Mouse (Mus musculus) gastrocnemius, postnatal 4 days (tissue): ENCODE data around the gene Atpaf1. TPM values are rescaled to one million over a fixed set of nuclear protein-coding genes. Genes with fewer than 3 reads are reported as not detected.

Experiments used
- DNase-seq, 2 experiments: peaks; one replicate each; pipeline ENCODE4 v3.0.0; 2021 to 2022; ENCODE audit warnings: low spot score in 2 of 2, mixed read lengths in 2 of 2
- total RNA-seq, 2 experiments: library from RNA; stranded (reverse); gene quantifications; 2 replicates each; pipeline ENCODE4 v1.2.3; 2021

Gene Atpaf1
- total RNA-seq, 2 experiments from 2014 or later, result 30.3 to 32.0 TPM

DNA sequence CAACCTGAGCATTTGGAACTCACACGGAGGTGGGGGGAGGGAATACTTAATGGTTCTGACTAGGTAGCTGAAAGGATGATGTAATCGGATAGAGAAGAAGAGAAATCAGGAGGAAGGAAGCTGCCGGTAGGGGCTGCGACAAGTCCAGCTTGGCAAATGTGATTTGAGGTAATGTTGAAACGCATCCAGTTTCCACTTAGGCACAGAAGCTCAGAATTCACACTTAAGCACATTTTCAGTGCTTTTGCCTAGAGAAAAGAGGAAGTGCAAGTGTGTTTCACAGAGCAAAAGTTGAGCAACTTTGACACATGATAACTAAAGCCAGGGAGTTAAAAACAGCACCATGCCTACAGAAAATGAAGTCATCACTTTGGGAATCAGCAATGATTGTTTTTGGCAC lies 62.8 kb downstream of the Atpaf1 start:
- no peak for DNase-seq

DNA sequence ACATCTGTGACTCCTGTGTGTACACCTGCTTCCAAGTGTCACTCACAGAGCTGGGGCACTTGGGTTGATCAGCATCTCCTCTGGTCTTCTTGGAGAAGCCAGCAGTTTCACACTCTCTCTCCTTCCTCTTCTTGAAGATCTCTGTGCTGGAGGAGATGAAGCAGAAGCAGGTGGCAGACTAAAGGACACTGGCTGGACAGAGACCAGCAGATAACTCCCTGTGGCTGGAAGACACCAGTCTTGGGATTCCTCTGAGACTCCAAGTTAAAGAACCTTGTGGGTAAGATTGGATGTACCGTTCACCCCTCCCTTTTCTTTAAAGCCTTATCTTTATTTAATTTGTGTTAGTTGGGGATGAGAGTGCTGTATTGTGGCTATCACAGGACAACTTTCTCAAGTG lies 63.5 kb downstream of the Atpaf1 start:
- DNase-seq, result no peak

DNA sequence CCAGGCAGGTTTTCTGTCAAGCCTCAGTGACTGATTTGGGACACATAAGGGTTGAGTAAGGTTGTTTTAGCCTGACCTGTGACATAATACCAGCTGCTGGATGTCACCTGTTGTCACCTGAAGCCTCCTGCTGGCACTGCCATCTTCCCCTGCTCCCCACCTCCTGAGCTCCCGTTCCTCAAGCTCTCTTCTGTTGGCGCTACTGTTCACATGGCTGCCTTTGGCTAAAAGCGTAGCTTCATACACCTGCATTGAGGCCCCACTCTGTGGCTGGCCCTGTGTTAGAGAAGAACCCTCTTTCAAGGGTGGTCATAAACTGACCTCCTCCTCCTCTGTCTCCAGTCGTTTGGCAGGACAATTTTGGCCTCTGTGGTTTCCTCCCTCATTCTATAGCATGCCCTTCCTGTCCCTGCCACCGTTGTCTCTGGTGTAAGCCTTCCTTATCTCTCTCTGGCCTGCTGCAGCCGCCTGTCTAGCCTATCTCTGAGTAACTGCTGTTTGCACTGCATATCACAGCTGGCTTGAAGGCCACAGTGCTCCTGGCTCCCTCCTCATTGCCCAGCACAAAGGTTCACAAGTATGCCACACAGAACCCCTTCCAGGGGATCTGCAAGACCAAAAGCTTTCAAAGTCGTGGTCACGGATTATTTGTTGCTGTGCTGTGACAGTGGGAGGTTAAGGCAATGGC lies 64.5 kb downstream of the Atpaf1 start:
- no peak for DNase-seq

DNA sequence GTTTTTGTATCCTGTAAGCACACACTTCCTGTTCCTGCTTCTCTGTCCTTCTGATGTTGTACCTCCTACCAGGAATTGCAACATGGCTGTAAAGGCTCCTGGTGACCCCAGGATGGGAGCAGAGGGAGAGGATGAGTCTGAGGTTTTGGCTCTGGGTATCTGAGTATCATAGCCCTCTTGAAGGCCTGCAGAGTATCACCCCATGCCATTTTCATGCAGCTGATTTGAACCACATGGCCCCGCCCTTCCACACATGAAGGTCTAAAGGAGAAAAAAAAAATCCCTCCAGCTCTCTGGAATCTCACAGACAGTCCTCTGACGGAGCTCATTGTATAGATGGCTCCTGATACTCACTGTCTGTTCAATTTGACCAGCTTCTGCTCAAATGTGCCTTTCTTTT lies 65.5 kb downstream of the Atpaf1 start:
- DNase-seq, result no peak

DNA sequence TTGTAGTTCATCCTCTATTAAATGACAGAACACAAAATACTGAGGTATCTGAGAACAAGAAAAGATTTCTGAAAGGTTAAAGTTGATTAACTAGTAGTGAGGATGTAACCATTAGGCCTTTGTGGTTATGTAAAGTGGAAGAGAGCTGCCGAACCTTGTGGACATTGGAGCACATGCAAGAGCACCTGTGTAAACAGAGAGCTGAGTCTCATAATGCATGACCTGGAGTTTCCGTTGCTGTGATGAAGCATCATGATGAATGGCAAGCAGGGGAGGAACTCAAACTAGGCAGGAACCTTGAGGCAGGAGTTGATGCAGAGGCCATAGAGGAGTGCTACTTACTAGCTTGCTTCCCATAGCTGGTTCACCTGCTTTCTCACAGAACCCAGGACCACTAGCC lies 66.0 kb downstream of the Atpaf1 start:
- no peak for DNase-seq

DNA sequence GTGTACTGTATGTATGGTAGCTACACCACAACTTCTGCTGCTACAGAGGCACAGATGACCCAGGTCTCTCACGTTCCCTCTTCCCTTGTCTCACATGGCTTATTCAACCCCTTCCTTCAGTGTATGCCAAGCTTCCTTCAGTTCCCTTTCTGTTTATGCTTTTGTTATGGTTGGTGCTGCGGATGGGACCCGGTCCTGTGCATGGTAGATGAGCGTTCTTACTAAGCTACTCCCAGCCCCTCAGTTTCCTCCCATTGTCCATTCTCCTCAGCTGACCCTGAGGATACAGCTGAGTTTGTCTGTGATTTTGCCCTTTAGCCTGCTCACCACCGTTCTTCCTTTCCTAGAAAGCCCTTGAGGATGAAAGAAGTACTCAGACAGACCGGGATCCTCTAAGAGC lies 67.0 kb downstream of the Atpaf1 start:
- DNase-seq, result no peak

DNA sequence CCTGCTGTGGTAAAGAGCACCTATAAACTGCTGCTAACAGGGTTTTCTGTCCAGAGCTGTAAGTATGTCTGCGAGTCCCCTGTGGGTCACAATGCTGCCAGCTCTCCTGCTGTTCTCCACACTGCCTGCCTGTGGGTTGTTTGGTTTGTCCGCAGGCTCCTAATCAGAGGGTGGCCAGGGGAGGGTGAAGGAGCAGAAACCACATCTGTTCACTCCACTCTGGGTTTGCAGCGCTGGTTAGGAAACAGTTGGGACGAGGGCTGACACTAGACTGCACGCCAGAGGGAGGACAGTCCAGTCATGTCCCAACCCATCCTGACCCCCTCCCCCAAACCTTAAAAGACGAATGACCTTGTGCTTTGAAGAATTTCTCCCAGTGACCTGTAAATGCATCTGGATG lies 70.5 kb downstream of the Atpaf1 start:
- no peak for DNase-seq

DNA sequence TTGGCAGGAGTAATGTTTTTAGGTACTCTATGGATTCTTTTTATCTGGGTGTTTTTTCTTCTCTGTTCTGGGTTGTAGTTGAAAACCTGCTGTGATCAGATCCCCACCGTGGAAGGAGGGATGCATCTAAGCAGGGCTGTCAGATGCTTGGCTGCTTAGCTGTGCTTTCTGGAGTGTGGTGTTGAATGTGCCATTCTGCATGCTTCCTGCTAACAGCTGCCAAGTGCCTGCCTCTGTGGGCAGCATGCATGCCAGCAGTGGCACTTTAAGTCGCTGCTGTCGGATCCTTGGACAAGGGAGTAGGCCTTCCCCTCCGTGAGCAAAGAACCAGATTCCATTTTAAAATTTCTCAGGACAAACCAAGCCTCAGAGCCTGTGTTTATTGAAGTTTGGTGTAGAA lies 71.0 kb downstream of the Atpaf1 start:
- DNase-seq, result no peak

DNA sequence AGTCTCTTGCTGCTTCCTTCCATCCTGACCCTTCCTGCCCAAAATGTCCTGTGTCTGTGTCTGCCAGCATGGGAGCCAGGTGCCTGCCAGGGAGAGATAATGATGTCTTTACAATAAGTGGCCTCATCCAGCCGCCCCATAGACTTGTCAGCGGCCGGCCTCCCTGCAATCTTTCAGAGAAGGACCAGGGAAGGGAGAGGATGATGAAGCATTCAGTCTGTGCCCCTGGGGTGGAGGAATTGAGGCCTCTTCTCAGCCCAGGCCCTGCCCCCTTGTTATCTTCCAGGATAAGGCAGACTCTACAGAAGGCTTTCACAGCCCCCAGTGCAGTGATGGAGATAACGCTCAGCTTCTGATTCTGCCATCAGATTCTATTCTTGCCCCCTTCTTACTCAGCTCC lies 71.7 kb downstream of the Atpaf1 start:
- DNase-seq, result no peak

DNA sequence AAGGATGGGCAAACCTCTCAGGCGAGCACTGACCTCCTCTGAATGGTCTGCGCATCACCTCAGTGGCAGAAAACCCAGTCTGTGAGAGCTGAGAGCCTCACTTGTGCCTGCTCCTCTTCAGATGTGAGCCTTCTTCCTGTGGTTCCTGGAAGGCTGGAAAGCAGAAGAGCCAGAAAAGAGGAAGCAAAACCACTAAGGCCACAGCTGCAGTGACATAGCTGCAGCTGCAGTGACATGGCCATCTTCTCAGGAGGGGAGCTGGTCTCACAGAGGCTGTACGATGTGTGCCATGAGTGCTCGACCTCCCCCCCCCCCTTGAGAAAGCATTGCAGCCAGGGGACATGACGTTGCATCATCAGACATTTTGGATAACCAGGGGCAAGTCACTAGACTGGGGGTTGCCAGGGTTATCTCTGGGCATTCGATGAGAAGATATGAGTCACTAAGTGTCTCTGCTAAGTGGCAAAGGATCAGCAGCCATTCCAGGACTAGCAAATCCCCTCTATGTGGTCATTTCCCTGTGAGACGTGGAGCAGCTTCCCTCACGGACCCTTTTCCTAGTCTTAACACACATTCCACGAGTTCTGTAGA lies 72.8 kb downstream of the Atpaf1 start:
- DNase-seq, result no peak

DNA sequence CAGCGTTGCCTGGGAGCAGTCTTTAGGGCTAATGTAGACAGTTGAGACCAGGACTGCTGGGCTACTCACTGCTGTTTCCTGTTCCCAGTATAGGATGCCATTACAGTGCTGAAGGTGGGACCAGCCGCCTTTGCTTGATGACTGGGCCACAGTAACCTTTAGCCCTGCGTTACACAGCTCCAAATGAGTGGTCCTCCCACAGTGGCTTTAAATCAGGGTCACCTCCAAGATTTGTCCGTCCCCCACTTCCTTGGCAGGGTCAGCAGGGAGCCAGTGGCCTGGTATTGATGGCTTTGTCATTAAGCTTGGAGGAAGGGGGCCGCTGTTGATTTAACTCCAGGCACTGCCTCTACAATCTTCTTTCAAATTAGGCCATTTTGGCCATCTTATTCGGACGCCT lies 78.7 kb downstream of the Atpaf1 start:
- no peak for DNase-seq

DNA sequence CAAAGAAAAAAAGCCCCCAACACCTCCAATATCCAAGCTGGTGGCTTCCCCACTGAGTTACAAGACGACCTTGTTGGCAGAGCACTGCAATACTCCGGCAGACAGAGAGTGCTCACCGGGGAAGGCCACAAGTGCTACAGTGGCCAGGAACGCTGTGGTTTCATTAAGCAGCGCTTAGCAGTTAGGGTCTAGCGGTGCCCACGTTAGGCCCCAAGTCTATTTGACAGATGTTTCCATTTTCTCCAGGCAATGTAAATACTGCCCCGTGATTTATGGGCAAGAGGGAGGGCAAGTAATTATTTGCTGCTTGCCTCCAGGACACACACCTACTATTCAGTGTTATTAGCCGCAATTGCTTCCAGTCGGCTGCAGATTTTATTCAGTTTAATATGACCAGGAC lies 79.3 kb downstream of the Atpaf1 start:
- no peak for DNase-seq

Other genes starting within 250 kb of the Atpaf1 start
- not detected for gene Cyp4a31, start 221.2 kb upstream of the Atpaf1 start, total RNA-seq
- gene Cyp4a32, start 183.8 kb upstream of the Atpaf1 start, total RNA-seq, result not detected
- gene Cyp4b1, start 137.1 kb upstream of the Atpaf1 start, total RNA-seq, result 1 to 10 TPM; 1.9 to 3.0 TPM
- 10 to 100 TPM; 36.5 to 40.3 TPM for gene Efcab14, start 47.1 kb upstream of the Atpaf1 start, total RNA-seq
- 1 to 10 TPM; 1.0 to 1.1 TPM for gene Tex38, start 3.8 kb upstream of the Atpaf1 start, total RNA-seq
- 1 to 10 TPM; 5.5 to 8.1 TPM for gene Mob3c, start 43.3 kb downstream of the Atpaf1 start, total RNA-seq
- gene Mknk1, start 54.4 kb downstream of the Atpaf1 start, total RNA-seq, result 10 to 100 TPM; 45.8 to 47.8 TPM
- not detected for gene Kncn, start 99.6 kb downstream of the Atpaf1 start, total RNA-seq
- not detected for gene 6430628N08Rik, start 105.9 kb downstream of the Atpaf1 start, total RNA-seq
- not detected for gene Dmbx1, start 155.1 kb downstream of the Atpaf1 start, total RNA-seq
- gene Faah, start 233.1 kb downstream of the Atpaf1 start, total RNA-seq, result under 1 TPM; 0.15 to 0.57 TPM